Mouse (Mus musculus) kidney, adult 2 months (tissue): ENCODE results near the gene Dennd2c.
"Not testable (repeated sequence)": the region's sequence is repeated elsewhere in the genome, so short reads cannot be mapped to it uniquely, and the experiment has no call there.

Source experiments
- CTCF ChIP-seq: fragments of 200-500 bp; conservative IDR thresholded peaks from 2 replicates; pipeline ENCODE4 v1.5.1; 2011; ENCODE audit warnings: low read depth, mild to moderate bottlenecking, control low read depth, low read length, moderate library complexity, mixed read lengths; ENCODE audit not compliant: insufficient read depth, insufficient read length
- POLR2A ChIP-seq: fragments of 200-500 bp; IDR thresholded peaks from one replicate; pipeline ENCODE4 v1.6.1; 2011; ENCODE audit warnings: low read depth, low read length, control low read depth

- TF ChIP-seq CTCF, POLR2A: not testable (repeated sequence)
Observed at GRCm38 (mm10) chr3:103215399-103215798, 113.0 kb downstream of the Dennd2c start.
